Mouse (Mus musculus) liver, embryonic 13.5 days (tissue): ENCODE measurements around the gene Tbce. TPM values are rescaled to one million over a fixed set of nuclear protein-coding genes. Genes with fewer than 3 reads are reported as not detected.
"Not testable (repeated sequence)": the region's sequence is repeated elsewhere in the genome, so short reads cannot be mapped to it uniquely, and the experiment has no call there.

Source experiments
- ATAC-seq: fragments of 200-750 bp; cut with Nextera tagmentation; 2 replicates; pipeline ENCODE4 v1.8.0; 2017; ENCODE audit warnings: low read depth, mild to moderate bottlenecking, moderate number of reproducible peaks, moderate library complexity
- DNase-seq: peaks from one replicate; pipeline ENCODE4 v3.0.0; 2022
- H3K27ac ChIP-seq: fragments of 300-500 bp; sonication (generic); 2 replicates; pipeline ENCODE4 v1.5.1; 2015; ENCODE audit warnings: moderate library complexity, mild to moderate bottlenecking, inconsistent platforms
- H3K27me3 ChIP-seq: fragments of 300-500 bp; sonication (generic); 2 replicates; pipeline ENCODE4 v1.6.1; 2015; ENCODE audit warnings: mild to moderate bottlenecking, inconsistent platforms
- H3K36me3 ChIP-seq: fragments of 300-500 bp; sonication (generic); 2 replicates; pipeline ENCODE4 v1.6.1; 2015; ENCODE audit warnings: mild to moderate bottlenecking, inconsistent platforms
- H3K4me1 ChIP-seq: fragments of 300-500 bp; sonication (generic); replicated peaks from 2 replicates; pipeline ENCODE4 v1.6.1; 2015; ENCODE audit warnings: inconsistent platforms
- H3K4me2 ChIP-seq: fragments of 300-500 bp; sonication (generic); 2 replicates; pipeline ENCODE4 v1.6.1; 2015; ENCODE audit warnings: inconsistent platforms, mild to moderate bottlenecking, moderate library complexity
- H3K4me3 ChIP-seq: fragments of 300-500 bp; sonication (generic); replicated peaks from 2 replicates; pipeline ENCODE4 v1.5.1; 2015; ENCODE audit warnings: mild to moderate bottlenecking, inconsistent platforms
- H3K9ac ChIP-seq: fragments of 300-500 bp; sonication (generic); 2 replicates; pipeline ENCODE4 v1.6.1; 2015; ENCODE audit warnings: mild to moderate bottlenecking, inconsistent platforms
- H3K9me3 ChIP-seq: fragments of 300-500 bp; sonication (generic); replicated peaks from 2 replicates; pipeline ENCODE4 v1.6.1; 2016; ENCODE audit warnings: inconsistent platforms
- WGBS: fragments of 180-500 bp; shearing (Covaris S2); methylation state at CpG from one replicate; pipeline ENCODE4 v1.1.7; 2015; ENCODE audit not compliant: insufficient replicate concordance; 5-methylcytosine and 5-hydroxymethylcytosine counted together
- polyA plus RNA-seq: library from polyadenylated mRNA; unstranded; fragments of >200 nt; fragmentation: Nextera tagmentation; extraction: Ambion mirVana; gene quantifications from 2 replicates; pipeline ENCODE4 v1.2.1, GENCODE M21; 2015

Tbce gene
- polyA plus RNA-seq, 1 experiment from 2014 or later, result 31.5 TPM

DNA sequence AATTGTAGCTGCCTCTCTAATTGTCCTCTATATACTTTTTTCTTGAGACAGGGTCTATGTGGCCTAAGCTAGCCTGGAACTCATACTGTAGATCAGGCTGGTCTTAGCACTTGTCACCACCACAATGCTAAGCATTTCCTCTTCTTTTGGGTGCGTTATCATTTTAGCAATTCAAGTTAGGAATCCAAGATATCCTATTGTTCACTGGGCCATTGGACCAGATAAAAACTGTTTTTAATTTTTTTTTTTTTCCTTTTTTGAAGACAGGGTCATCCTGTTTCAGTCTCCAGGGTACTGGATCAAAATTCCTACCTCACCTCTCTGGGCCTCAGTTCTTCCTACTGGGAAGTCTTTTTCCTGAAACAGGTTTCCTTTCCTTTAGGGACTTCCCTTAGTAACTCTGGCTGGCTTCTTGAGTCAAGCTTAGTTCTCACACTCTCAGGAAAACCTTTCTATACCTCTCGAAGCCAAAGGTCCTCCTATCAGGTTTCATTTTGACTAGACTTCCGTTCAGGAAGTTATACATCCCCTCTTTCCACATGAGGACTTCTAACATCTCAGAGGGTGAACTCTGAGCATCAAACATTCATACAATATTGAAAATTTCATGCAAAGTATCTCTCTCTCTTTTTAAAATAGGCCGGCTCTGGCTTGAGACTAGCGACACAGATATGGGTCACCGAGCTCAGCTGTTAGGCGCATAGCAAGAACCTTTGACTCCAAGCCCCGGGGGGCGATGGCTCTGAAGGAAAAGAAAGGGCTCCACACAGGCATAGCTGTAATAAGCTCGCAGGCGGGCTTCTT lies 23.0 kb upstream of the Tbce start:
- ATAC-seq (no peak), DNase-seq (no peak)
- Histone ChIP-seq H3K9ac (peak overlapping the region; percentile 86), H3K4me3 (peak overlapping the region; percentile 99), H3K4me1 (peaks cover 33% of the 10 kb centered on the region), H3K4me2 (peak overlapping the region; percentile 77), H3K27ac (peak overlapping the region; percentile 76), H3K9me3 (no peaks in the 10 kb centered on the region), H3K27me3 (no peaks in the 10 kb centered on the region), H3K36me3 (peaks cover 7% of the 10 kb centered on the region)
- 1% methylated on average over 11 of the region's 11 CpGs for WGBS

- no peak for ATAC-seq
- Histone ChIP-seq H3K4me1 (peaks cover 14% of the 10 kb centered on the region), H3K36me3 (peaks cover 22% of the 10 kb centered on the region), H3K27me3 (no peaks in the 10 kb centered on the region), H3K4me3 (no peak overlapping the region), H3K27ac (no peak overlapping the region), H3K9me3 (no peaks in the 10 kb centered on the region), H3K4me2 (no peak overlapping the region), H3K9ac (no peak overlapping the region)
- no peak for DNase-seq
Measured at GRCm38 (mm10) chr13:14059582-14059981, 20.1 kb upstream of the Tbce start.

DNA sequence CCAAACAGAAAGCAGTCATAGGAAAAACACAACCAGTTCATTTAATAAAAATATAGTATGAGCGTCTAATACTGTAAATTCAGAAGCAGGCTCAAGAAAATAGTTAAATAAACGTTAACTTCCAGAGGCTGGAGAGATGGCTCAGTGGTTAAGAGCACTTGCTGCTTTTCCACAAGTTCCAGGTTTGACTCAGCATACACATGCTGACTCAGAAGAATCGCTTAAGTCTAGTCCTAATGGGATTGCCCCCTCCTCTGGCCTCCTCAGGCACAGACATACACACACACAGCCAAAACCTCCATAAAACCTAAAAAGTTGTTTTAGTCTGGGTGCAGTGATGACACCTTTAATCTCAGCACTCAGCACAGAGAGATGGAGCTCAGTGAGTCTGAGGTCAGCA lies 17.4 kb upstream of the Tbce start:
- no peak for DNase-seq
- Histone ChIP-seq H3K4me1 (peaks cover 7% of the 10 kb centered on the region), H3K27me3 (no peaks in the 10 kb centered on the region), H3K4me3 (no peak overlapping the region), H3K9ac (no peak overlapping the region), H3K9me3 (no peaks in the 10 kb centered on the region), H3K36me3 (peaks cover 48% of the 10 kb centered on the region), H3K27ac (no peak overlapping the region), H3K4me2 (no peak overlapping the region)
- no peak for ATAC-seq
- WGBS, result 81% methylated on average over 3 of the region's 3 CpGs

DNA sequence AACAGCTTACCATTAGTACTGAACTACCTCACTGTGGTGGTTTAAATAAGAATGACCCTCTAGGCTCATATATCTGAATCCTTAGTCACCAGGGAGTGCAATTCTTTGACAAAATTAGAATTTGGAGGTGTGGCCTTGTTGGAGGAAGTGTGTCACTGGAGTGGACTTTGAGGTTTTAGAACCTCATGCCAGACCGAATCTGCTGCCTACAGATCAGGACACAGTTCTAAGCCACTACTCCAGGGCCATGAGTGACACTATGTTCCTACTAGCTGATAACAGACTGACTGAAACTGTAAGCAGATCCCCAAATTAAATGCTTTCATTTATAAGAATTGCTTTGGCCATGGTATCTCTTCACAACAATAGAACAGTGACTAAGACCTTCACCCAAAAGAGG lies 10.4 kb upstream of the Tbce start:
- WGBS, result 46% methylated on average over 1 of the region's 1 CpGs
- H3K9ac ChIP-seq, result no peak overlapping the region
- H3K27me3 ChIP-seq, result no peaks in the 10 kb centered on the region
- no peak overlapping the region for H3K4me2 ChIP-seq
- H3K27ac ChIP-seq, result no peak overlapping the region
- DNase-seq, result no peak
- H3K4me1 ChIP-seq, result no peaks in the 10 kb centered on the region
- H3K4me3 ChIP-seq, result no peak overlapping the region
- H3K9me3 ChIP-seq, result no peaks in the 10 kb centered on the region
- no peak for ATAC-seq
- H3K36me3 ChIP-seq, result peaks cover 53% of the 10 kb centered on the region

DNA sequence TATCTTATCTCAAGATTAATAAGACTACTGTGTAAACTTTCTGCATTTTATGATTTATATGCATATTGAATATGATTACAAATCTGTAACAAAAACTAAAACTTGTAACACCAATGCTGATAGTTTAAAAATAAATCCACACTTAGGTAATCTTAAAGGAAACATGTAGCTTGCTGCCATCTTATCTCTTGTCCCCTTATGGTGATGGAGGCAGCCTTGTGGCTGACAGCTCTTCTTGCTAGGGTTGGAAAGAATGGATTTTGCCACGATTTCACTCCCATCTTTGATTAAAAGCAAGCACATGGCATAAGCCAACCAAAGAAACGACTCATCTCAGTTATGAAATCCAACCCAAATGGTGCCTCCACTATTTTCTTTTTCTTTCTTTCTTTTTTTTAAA lies 5.1 kb upstream of the Tbce start:
- no peak overlapping the region for H3K27ac ChIP-seq
- no peaks in the 10 kb centered on the region for H3K9me3 ChIP-seq
- H3K36me3 ChIP-seq, result peaks cover 15% of the 10 kb centered on the region
- H3K4me1 ChIP-seq, result peaks cover 12% of the 10 kb centered on the region
- no peak overlapping the region for H3K4me2 ChIP-seq
- DNase-seq, result no peak
- no peak overlapping the region for H3K4me3 ChIP-seq
- WGBS, result 30% methylated on average over 2 of the region's 2 CpGs
- H3K9ac ChIP-seq, result no peak overlapping the region
- ATAC-seq, result no peak
- H3K27me3 ChIP-seq, result no peaks in the 10 kb centered on the region

DNA sequence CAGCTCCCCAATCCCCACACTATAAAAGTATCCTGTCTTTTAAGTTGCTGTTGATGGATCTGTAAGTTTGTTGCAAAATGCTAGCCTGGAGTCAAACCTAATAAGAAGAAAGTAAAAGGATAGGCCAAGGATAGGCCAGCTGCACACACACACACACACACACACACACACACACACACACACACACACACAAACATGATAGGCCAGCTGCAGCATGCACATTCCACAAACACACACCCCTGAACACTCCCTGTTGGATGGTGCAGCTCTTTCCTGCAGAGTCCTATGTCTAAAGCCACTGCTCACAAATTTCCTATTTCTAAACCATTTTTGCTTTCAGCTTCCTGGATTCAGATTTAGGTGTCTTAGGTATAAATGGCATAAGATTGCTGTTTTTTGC lies 4.4 kb upstream of the Tbce start:
- Histone ChIP-seq H3K27me3 (no peaks in the 10 kb centered on the region), H3K4me3 (no peak overlapping the region), H3K4me2 (no peak overlapping the region), H3K36me3 (peaks cover 8% of the 10 kb centered on the region), H3K9ac (no peak overlapping the region), H3K27ac (no peak overlapping the region), H3K9me3 (no peaks in the 10 kb centered on the region), H3K4me1 (peaks cover 13% of the 10 kb centered on the region)
- ATAC-seq (no peak), DNase-seq (no peak)

- 46% methylated on average over 5 of the region's 5 CpGs for WGBS
- peak overlapping the region; percentile 94 for H3K4me2 ChIP-seq
- no peaks in the 10 kb centered on the region for H3K27me3 ChIP-seq
- peak overlapping the region; percentile 88 for H3K9ac ChIP-seq
- DNase-seq (no peak), ATAC-seq (no peak)
- peaks cover 44% of the 10 kb centered on the region for H3K4me1 ChIP-seq
- peak overlapping the region; percentile 96 for H3K27ac ChIP-seq
- no peaks in the 10 kb centered on the region for H3K9me3 ChIP-seq
- peak overlapping the region; percentile 80 for H3K4me3 ChIP-seq
- H3K36me3 ChIP-seq, result peaks cover 6% of the 10 kb centered on the region; the same call in 1 of the 2 replicates
Measured at GRCm38 (mm10) chr13:14040186-14040585, 748 bp upstream of the Tbce start.

GRCm38 (mm10) chr13:14038911-14039291 lies 537 bp downstream of the Tbce start:
- no peak for DNase-seq

GRCm38 (mm10) chr13:14035875-14036630 lies 3.4 kb downstream of the Tbce start:
- 78% methylated on average over 11 of the region's 11 CpGs for WGBS
- ATAC-seq (no peak), DNase-seq (no peak)
- peak overlapping the region; percentile 43 for H3K27ac ChIP-seq
- no peaks in the 10 kb centered on the region for H3K27me3 ChIP-seq
- H3K9ac ChIP-seq, result peak overlapping the region; percentile 17; the same call in 1 of the 2 replicates
- H3K9me3 ChIP-seq, result no peaks in the 10 kb centered on the region
- no peak overlapping the region for H3K4me3 ChIP-seq
- peaks cover 11% of the 10 kb centered on the region for H3K36me3 ChIP-seq
- H3K4me2 ChIP-seq, result no peak overlapping the region
- H3K4me1 ChIP-seq, result peaks cover 81% of the 10 kb centered on the region

More at GRCm38 (mm10) chr13:14038911-14039291, 537 bp downstream of the Tbce start:
- Histone ChIP-seq H3K4me2 (peak overlapping the region; percentile 94), H3K36me3 (peaks cover 6% of the 10 kb centered on the region; the same call in 1 of the 2 replicates), H3K9me3 (no peaks in the 10 kb centered on the region), H3K9ac (peak overlapping the region; percentile 88), H3K4me1 (peaks cover 57% of the 10 kb centered on the region), H3K4me3 (peak overlapping the region; percentile 80), H3K27me3 (no peaks in the 10 kb centered on the region), H3K27ac (peak overlapping the region; percentile 96)
- peak; percentile 19; the same call in 1 of the 2 replicates for ATAC-seq
- WGBS, result 0% methylated on average over 8 of the region's 8 CpGs

- H3K27ac ChIP-seq, result peak overlapping the region; percentile 94
- not testable (repeated sequence) for H3K4me2 ChIP-seq, ATAC-seq, H3K4me3 ChIP-seq, H3K9me3 ChIP-seq, DNase-seq, H3K27me3 ChIP-seq
- peaks cover 11% of the 10 kb centered on the region for H3K36me3 ChIP-seq
- peaks cover 81% of the 10 kb centered on the region for H3K4me1 ChIP-seq
- 80% methylated on average over 3 of the region's 3 CpGs for WGBS
- H3K9ac ChIP-seq, result peak overlapping the region; percentile 59; the same call in 1 of the 2 replicates
Measured at GRCm38 (mm10) chr13:14035352-14035751, 4.1 kb downstream of the Tbce start.

- peak overlapping the region; percentile 59; the same call in 1 of the 2 replicates for H3K9ac ChIP-seq
- peaks cover 12% of the 10 kb centered on the region for H3K36me3 ChIP-seq
- peak overlapping the region; percentile 48 for H3K4me2 ChIP-seq
- no peaks in the 10 kb centered on the region for H3K9me3 ChIP-seq
- peak overlapping the region; percentile 94 for H3K27ac ChIP-seq
- peaks cover 90% of the 10 kb centered on the region for H3K4me1 ChIP-seq
- DNase-seq (peak; percentile 64), ATAC-seq (peak; percentile 82)
- H3K27me3 ChIP-seq, result no peaks in the 10 kb centered on the region
- H3K4me3 ChIP-seq, result no peak overlapping the region
Measured at GRCm38 (mm10) chr13:14034073-14034348, 5.4 kb downstream of the Tbce start.
